Comparison of ENCODE assay signal across 14 mouse cellular contexts in genomic region chr4:106941475-106941874, GRCm38 (mm10). TPM values are rescaled to one million over a fixed set of nuclear protein-coding genes. Genes with fewer than 3 reads are reported as not detected.
A peak's percentile ranks its signal among the peaks of the same experiment; 100 is the strongest.
DNase-seq lines count a peak whose midpoint lies in the region; ATAC-seq lines count a peak whose summit lies in the region.
"Had no signal": no experiment of that assay in that cellular context is flagged by ENCODE, and none has a peak within 500 bp of the region (broad histone marks: within the 10 kb centered on the region; RNA-seq: fewer than 3 reads in every experiment).

No protein-coding gene starts in this region.

- DNase-seq in heart, postnatal 36 days: no peak
- DNase-seq in neural tube, embryonic 10.5 days (ENCODE audit: extremely low spot score, low spot score): no peak
- DNase-seq in thymus, postnatal 4 days: peak; percentile 53
- DNase-seq in cerebellum, postnatal 25 days: no peak
- DNase-seq: gastrocnemius, postnatal 25 days; kidney, postnatal 36 days; lung, postnatal 10 days had no signal

- 0 out of 2 replicates have a peak, but pooled peaks have one; percentile 14 for ATAC-seq in heart, embryonic 16.5 days (replicated peaks; ENCODE audit: extremely low read depth, insufficient read depth, low FRiP score)
- ATAC-seq in neural tube, embryonic 13.5 days (ENCODE audit: low read depth): no peak
- no peak for ATAC-seq in embryonic facial prominence, embryonic 13.5 days (ENCODE audit: insufficient number of reproducible peaks, insufficient read depth, low FRiP score, low TSS enrichment, low read depth)
- ATAC-seq: intestine, postnatal 0 days; Patski had no signal

- no peak overlapping the region for H3K4me3 ChIP-seq in heart, embryonic 16.5 days (ENCODE audit: low read length)
- H3K4me3 ChIP-seq in neural tube, embryonic 13.5 days: no peak overlapping the region
- no peak overlapping the region for H3K4me3 ChIP-seq in embryonic facial prominence, embryonic 13.5 days
- H3K4me3 ChIP-seq: limb, embryonic 15.5 days; neural tube, embryonic 15.5 days had no signal

- no peaks in the 10 kb centered on the region for H3K36me3 ChIP-seq in heart, embryonic 16.5 days (ENCODE audit: control insufficient read depth, insufficient read depth)
- H3K36me3 ChIP-seq in neural tube, embryonic 13.5 days: 0 out of 2 replicates have a peak, but pooled peaks cover 3% of the 10 kb centered on the region
- peaks cover 56% of the 10 kb centered on the region for H3K36me3 ChIP-seq in embryonic facial prominence, embryonic 13.5 days
- H3K36me3 ChIP-seq: neural tube, embryonic 15.5 days had no signal

- intact Hi-C loops in heart, postnatal 36 days (cut with DNase I): no loop called here

- H3K9ac ChIP-seq in heart, embryonic 16.5 days (ENCODE audit: low read length): no peak overlapping the region
- peak overlapping the region; percentile 47 for H3K9ac ChIP-seq in neural tube, embryonic 13.5 days
- peak overlapping the region; percentile 37 for H3K9ac ChIP-seq in embryonic facial prominence, embryonic 13.5 days
- H3K9ac ChIP-seq: limb, embryonic 15.5 days had no signal

- peak overlapping the region; percentile 3; the same call in 1 of the 2 replicates for H3K27ac ChIP-seq in heart, embryonic 16.5 days (ENCODE audit: low read length)
- H3K27ac ChIP-seq in neural tube, embryonic 13.5 days (replicated peaks): peak overlapping the region; percentile 38; the same call in 1 of the 2 replicates
- H3K27ac ChIP-seq in embryonic facial prominence, embryonic 13.5 days: peak overlapping the region; percentile 44
- H3K27ac ChIP-seq: limb, embryonic 15.5 days; neural tube, embryonic 15.5 days had no signal

- H3K4me1 ChIP-seq in heart, embryonic 16.5 days (ENCODE audit: control insufficient read depth, insufficient read depth, low read length): peaks cover 64% of the 10 kb centered on the region
- H3K4me1 ChIP-seq in neural tube, embryonic 13.5 days (replicated peaks): peaks cover 98% of the 10 kb centered on the region
- peaks cover 95% of the 10 kb centered on the region for H3K4me1 ChIP-seq in embryonic facial prominence, embryonic 13.5 days

- no peak overlapping the region for H3K4me2 ChIP-seq in heart, embryonic 16.5 days (ENCODE audit: low read depth, low read length)
- H3K4me2 ChIP-seq in neural tube, embryonic 13.5 days: no peak overlapping the region
- no peak overlapping the region for H3K4me2 ChIP-seq in embryonic facial prominence, embryonic 13.5 days
- H3K4me2 ChIP-seq: limb, embryonic 15.5 days; neural tube, embryonic 15.5 days had no signal

- H3K9me3 ChIP-seq in heart, embryonic 16.5 days (replicated peaks; ENCODE audit: control insufficient read depth, low read length): no peaks in the 10 kb centered on the region
- H3K9me3 ChIP-seq in neural tube, embryonic 13.5 days: no peaks in the 10 kb centered on the region
- H3K9me3 ChIP-seq in embryonic facial prominence, embryonic 13.5 days: no peaks in the 10 kb centered on the region
- H3K9me3 ChIP-seq: limb, embryonic 15.5 days; neural tube, embryonic 15.5 days had no signal

- H3K27me3 ChIP-seq in heart, embryonic 16.5 days (ENCODE audit: control insufficient read depth, insufficient read depth, low read length): no peaks in the 10 kb centered on the region
- H3K27me3 ChIP-seq in neural tube, embryonic 13.5 days: no peaks in the 10 kb centered on the region
- H3K27me3 ChIP-seq in embryonic facial prominence, embryonic 13.5 days: no peaks in the 10 kb centered on the region
- H3K27me3 ChIP-seq: limb, embryonic 15.5 days; neural tube, embryonic 15.5 days; Patski had no signal

RNA-seq across cellular contexts. Expression of gene Ssbp3, which starts 31.0 kb away (rescaled TPM):
- polyA plus RNA-seq in heart, embryonic 16.5 days (2015; fragmentation: Nextera tagmentation; extraction: Ambion mirVana): 51.2 and 52.9 TPM in 2 replicates
- total RNA-seq in heart, postnatal 36 days (2021): 10 to 100 TPM; 38.7 to 39.4 TPM
- polyA plus RNA-seq in neural tube, embryonic 13.5 days (2015; fragmentation: Nextera tagmentation; extraction: Ambion mirVana): 186 and 191 TPM in 2 replicates
- polyA plus RNA-seq in embryonic facial prominence, embryonic 13.5 days (2015; fragmentation: Nextera tagmentation; extraction: Ambion mirVana): 172 and 190 TPM in 2 replicates
